Mouse (Mus musculus) urinary bladder, postnatal 10 days (tissue): Measurements from ENCODE around the gene Prkcq.
"Not testable (repeated sequence)": the region's sequence is repeated elsewhere in the genome, so short reads cannot be mapped to it uniquely, and the experiment has no call there.

Source experiments
- DNase-seq: peaks from one replicate; pipeline ENCODE4 v3.0.0; 2022; ENCODE audit warnings: low spot score

Gene Prkcq

GRCm38 (mm10) chr2:11293144-11293543, 121.2 kb downstream of the Prkcq start:
- no peak for DNase-seq

- no peak for DNase-seq
These were observed 122.8 kb downstream of the Prkcq start for GRCm38 (mm10) chr2:11294643-11295191.

GRCm38 (mm10) chr2:11298811-11299210, 126.9 kb downstream of the Prkcq start:
- DNase-seq: no peak

- no peak for DNase-seq
These were observed 127.5 kb downstream of the Prkcq start for GRCm38 (mm10) chr2:11299366-11299765.

- no peak for DNase-seq
These were observed 128.5 kb downstream of the Prkcq start for GRCm38 (mm10) chr2:11300362-11300761.

- no peak for DNase-seq
These were observed 148.3 kb downstream of the Prkcq start for GRCm38 (mm10) chr2:11320241-11320640.

GRCm38 (mm10) chr2:11322396-11322795, 150.5 kb downstream of the Prkcq start:
- DNase-seq: no peak

GRCm38 (mm10) chr2:11327280-11327679, 155.4 kb downstream of the Prkcq start:
- no peak for DNase-seq

- no peak for DNase-seq
These were observed 157.7 kb downstream of the Prkcq start for GRCm38 (mm10) chr2:11329407-11330224.

GRCm38 (mm10) chr2:11331528-11332446, 159.9 kb downstream of the Prkcq start:
- DNase-seq: no peak

GRCm38 (mm10) chr2:11332469-11332868, 160.6 kb downstream of the Prkcq start:
- no peak for DNase-seq

- DNase-seq: no peak
These were observed 161.6 kb downstream of the Prkcq start for GRCm38 (mm10) chr2:11333301-11334017.

GRCm38 (mm10) chr2:11336320-11336719, 164.4 kb downstream of the Prkcq start:
- DNase-seq: no peak

- DNase-seq: no peak
These were observed 167.3 kb downstream of the Prkcq start for GRCm38 (mm10) chr2:11338931-11339839.

- DNase-seq: no peak
These were observed 172.8 kb downstream of the Prkcq start for GRCm38 (mm10) chr2:11344691-11345090.

- not testable (repeated sequence) for DNase-seq
These were observed 174.5 kb downstream of the Prkcq start for GRCm38 (mm10) chr2:11346419-11346818.

- DNase-seq: no peak
These were observed 175.9 kb downstream of the Prkcq start for GRCm38 (mm10) chr2:11347791-11348190.
